Comparison of ENCODE assay signal across 22 mouse cellular contexts in genomic region chr16:18551604-18552003, GRCm38 (mm10). TPM values are rescaled to one million over a fixed set of nuclear protein-coding genes. Genes with fewer than 3 reads are reported as not detected.
DNase-seq lines count a peak whose midpoint lies in the region; ATAC-seq and TF ChIP-seq lines count a peak whose summit lies in the region.
"Had no signal": no experiment of that assay in that cellular context is flagged by ENCODE, and none has a peak within 500 bp of the region (broad histone marks: within the 10 kb centered on the region; RNA-seq: fewer than 3 reads in every experiment).

No protein-coding gene starts in this region.

- no peak overlapping the region for H3K9ac ChIP-seq in kidney, embryonic 14.5 days (ENCODE audit: low read depth, low read length)
- H3K9ac ChIP-seq in neural tube, embryonic 15.5 days (replicated peaks): no peak overlapping the region
- no peak overlapping the region for H3K9ac ChIP-seq in hindbrain, embryonic 14.5 days
- no peak overlapping the region for H3K9ac ChIP-seq in intestine, postnatal 0 days (ENCODE audit: low read depth, low read length)
- H3K9ac ChIP-seq: heart, embryonic 13.5 days; hindbrain, embryonic 15.5 days; limb, embryonic 15.5 days; liver, postnatal 0 days had no signal

- TF ChIP-seq CTCF in intestine, postnatal 0 days (IDR thresholded peaks at IDR 0.05; ENCODE audit: low read depth): no peak

- no peak overlapping the region for H3K4me2 ChIP-seq in kidney, embryonic 14.5 days (replicated peaks; ENCODE audit: low read depth, low read length)
- no peak overlapping the region for H3K4me2 ChIP-seq in neural tube, embryonic 15.5 days
- H3K4me2 ChIP-seq in hindbrain, embryonic 14.5 days (replicated peaks): no peak overlapping the region
- H3K4me2 ChIP-seq in intestine, postnatal 0 days (replicated peaks; ENCODE audit: low read depth): no peak overlapping the region
- H3K4me2 ChIP-seq: heart, embryonic 13.5 days; hindbrain, embryonic 15.5 days; limb, embryonic 15.5 days had no signal

- peaks cover 21% of the 10 kb centered on the region for H3K4me1 ChIP-seq in kidney, embryonic 14.5 days (ENCODE audit: control insufficient read depth, insufficient read depth, low read length)
- 0 out of 2 replicates have a peak, but pooled peaks cover 6% of the 10 kb centered on the region for H3K4me1 ChIP-seq in neural tube, embryonic 15.5 days
- 0 out of 2 replicates have a peak, but pooled peaks cover 3% of the 10 kb centered on the region for H3K4me1 ChIP-seq in hindbrain, embryonic 14.5 days (replicated peaks; ENCODE audit: control insufficient read depth, insufficient read depth, low read length)
- H3K4me1 ChIP-seq in intestine, postnatal 0 days (replicated peaks; ENCODE audit: control insufficient read depth, insufficient read depth, low read length): no peaks in the 10 kb centered on the region

- no peak overlapping the region for H3K4me3 ChIP-seq in kidney, embryonic 14.5 days (ENCODE audit: low read length)
- H3K4me3 ChIP-seq in neural tube, embryonic 15.5 days (replicated peaks): no peak overlapping the region
- H3K4me3 ChIP-seq in hindbrain, embryonic 14.5 days (replicated peaks; ENCODE audit: low read length): no peak overlapping the region
- H3K4me3 ChIP-seq in intestine, postnatal 0 days (ENCODE audit: low read depth, low read length): no peak overlapping the region
- H3K4me3 ChIP-seq: heart, embryonic 13.5 days; hindbrain, embryonic 15.5 days; layer of hippocampus, adult 2 months; left cerebral cortex, adult 2 months; limb, embryonic 15.5 days had no signal

- peak; percentile 40 for ATAC-seq in kidney, embryonic 14.5 days (ENCODE audit: low FRiP score, low TSS enrichment)
- no peak for ATAC-seq in neural tube, embryonic 15.5 days (ENCODE audit: low FRiP score)
- peak; percentile 22; the same call in 1 of the 2 replicates for ATAC-seq in hindbrain, embryonic 14.5 days (ENCODE audit: low FRiP score)
- no peak for ATAC-seq in intestine, postnatal 0 days
- ATAC-seq: CD4-positive, CD25-positive, alpha-beta regulatory T cell, adult 4 months; forebrain, embryonic 16.5 days; liver, postnatal 0 days had no signal

- no peaks in the 10 kb centered on the region for H3K36me3 ChIP-seq in kidney, embryonic 14.5 days (ENCODE audit: control insufficient read depth, insufficient read depth, low read length)
- H3K36me3 ChIP-seq in neural tube, embryonic 15.5 days: no peaks in the 10 kb centered on the region
- no peaks in the 10 kb centered on the region for H3K36me3 ChIP-seq in hindbrain, embryonic 14.5 days (replicated peaks; ENCODE audit: control insufficient read depth, insufficient read depth)
- H3K36me3 ChIP-seq in intestine, postnatal 0 days (ENCODE audit: control insufficient read depth, insufficient read depth): no peaks in the 10 kb centered on the region
- H3K36me3 ChIP-seq: heart, embryonic 13.5 days; hindbrain, embryonic 15.5 days; limb, embryonic 15.5 days had no signal

- no peak for DNase-seq in kidney, adult 18-20 months
- DNase-seq in neural tube, embryonic 10.5 days (ENCODE audit: extremely low spot score, low spot score): peak; percentile 77
- DNase-seq in hindbrain, embryonic 14.5 days (ENCODE audit: low spot score): no peak
- no peak for DNase-seq in frontal cortex, postnatal 10 days (ENCODE audit: low spot score in 2 of 2)
- DNase-seq: adrenal gland, adult 8-10 months; cerebellum, adult 11-12 months; gastrocnemius, postnatal 10 days; liver, postnatal 0 days; lung, postnatal 4 days; midbrain, embryonic 14.5 days; right cerebral cortex, postnatal 4 days; thymus, adult 18-20 months had no signal

- H3K27me3 ChIP-seq in kidney, embryonic 14.5 days (ENCODE audit: control insufficient read depth, insufficient read depth, low read length): no peaks in the 10 kb centered on the region; the same call in 1 of the 2 replicates
- no peaks in the 10 kb centered on the region for H3K27me3 ChIP-seq in neural tube, embryonic 15.5 days (replicated peaks)
- H3K27me3 ChIP-seq in hindbrain, embryonic 14.5 days (ENCODE audit: control insufficient read depth, insufficient read depth, low read length): 0 out of 2 replicates have a peak, but pooled peaks cover 3% of the 10 kb centered on the region
- H3K27me3 ChIP-seq in intestine, postnatal 0 days (replicated peaks; ENCODE audit: control insufficient read depth, insufficient read depth, low read length): no peaks in the 10 kb centered on the region
- H3K27me3 ChIP-seq: hindbrain, embryonic 15.5 days; limb, embryonic 15.5 days had no signal

- WGBS in kidney, embryonic 14.5 days: 10% methylated on average over 9 of the region's 9 CpGs
- 19% methylated on average over 9 of the region's 9 CpGs for WGBS in neural tube, embryonic 15.5 days
- 20% methylated on average over 9 of the region's 9 CpGs for WGBS in hindbrain, embryonic 14.5 days
- WGBS in intestine, postnatal 0 days: 37% methylated on average over 9 of the region's 9 CpGs

- H3K27ac ChIP-seq in kidney, embryonic 14.5 days (ENCODE audit: low read depth, low read length): no peak overlapping the region
- no peak overlapping the region for H3K27ac ChIP-seq in neural tube, embryonic 15.5 days (replicated peaks)
- no peak overlapping the region for H3K27ac ChIP-seq in hindbrain, embryonic 14.5 days
- no peak overlapping the region for H3K27ac ChIP-seq in intestine, postnatal 0 days (ENCODE audit: low read depth, low read length)
- H3K27ac ChIP-seq: heart, embryonic 13.5 days; hindbrain, embryonic 15.5 days; layer of hippocampus, adult 2 months; left cerebral cortex, adult 2 months; limb, embryonic 15.5 days had no signal

- H3K9me3 ChIP-seq in kidney, embryonic 14.5 days (ENCODE audit: control insufficient read depth, low read length): no peaks in the 10 kb centered on the region
- H3K9me3 ChIP-seq in neural tube, embryonic 15.5 days (replicated peaks): no peaks in the 10 kb centered on the region
- no peaks in the 10 kb centered on the region for H3K9me3 ChIP-seq in hindbrain, embryonic 14.5 days (ENCODE audit: control insufficient read depth, low read length)
- H3K9me3 ChIP-seq in intestine, postnatal 0 days (ENCODE audit: control insufficient read depth): no peaks in the 10 kb centered on the region
- H3K9me3 ChIP-seq: heart, embryonic 13.5 days; hindbrain, embryonic 15.5 days; limb, embryonic 15.5 days had no signal

RNA-seq across cellular contexts. Expression of gene Tbx1, which starts 38.9 kb away (rescaled TPM):
- 0.61 and 0.63 TPM in 2 replicates for polyA plus RNA-seq in kidney, embryonic 14.5 days (2014; fragmentation: Nextera tagmentation; extraction: Ambion mirVana)
- 1.2 and 1.9 TPM in 2 replicates for polyA plus RNA-seq in neural tube, embryonic 15.5 days (2015; fragmentation: Nextera tagmentation; extraction: Ambion mirVana)
- polyA plus RNA-seq in hindbrain, embryonic 14.5 days (2014; fragmentation: Nextera tagmentation; extraction: Ambion mirVana): 0.94 and 1.2 TPM in 2 replicates
- polyA plus RNA-seq in intestine, postnatal 0 days (2015; fragmentation: Nextera tagmentation; extraction: Ambion mirVana): 0.93 and 1.0 TPM in 2 replicates
- polyA plus RNA-seq: CD4-positive, CD25-positive, alpha-beta regulatory T cell, adult 4 months; liver, postnatal 0 days had no signal

RNA-seq across cellular contexts. Expression of gene Rtl10, which starts 52.9 kb away (rescaled TPM):
- polyA plus RNA-seq in kidney, embryonic 14.5 days (2014; fragmentation: Nextera tagmentation; extraction: Ambion mirVana): 1.9 and 3.0 TPM in 2 replicates
- polyA plus RNA-seq in neural tube, embryonic 15.5 days (2015; fragmentation: Nextera tagmentation; extraction: Ambion mirVana): 3.1 and 4.9 TPM in 2 replicates
- polyA plus RNA-seq in hindbrain, embryonic 14.5 days (2014; fragmentation: Nextera tagmentation; extraction: Ambion mirVana): 2.5 and 3.1 TPM in 2 replicates
- 1.4 and 1.8 TPM in 2 replicates for polyA plus RNA-seq in intestine, postnatal 0 days (2015; fragmentation: Nextera tagmentation; extraction: Ambion mirVana)

RNA-seq across cellular contexts. Expression of gene Gnb1l, which starts 53.1 kb away (rescaled TPM):
- polyA plus RNA-seq in kidney, embryonic 14.5 days (2014; fragmentation: Nextera tagmentation; extraction: Ambion mirVana): 16.3 and 18.0 TPM in 2 replicates
- 16.1 and 18.8 TPM in 2 replicates for polyA plus RNA-seq in neural tube, embryonic 15.5 days (2015; fragmentation: Nextera tagmentation; extraction: Ambion mirVana)
- 13.2 and 14.6 TPM in 2 replicates for polyA plus RNA-seq in hindbrain, embryonic 14.5 days (2014; fragmentation: Nextera tagmentation; extraction: Ambion mirVana)
- polyA plus RNA-seq in intestine, postnatal 0 days (2015; fragmentation: Nextera tagmentation; extraction: Ambion mirVana): 11.0 and 12.6 TPM in 2 replicates

Comparison
In these comparisons a context has a peak if more than half of its experiments do, and no peak if none do; other contexts are left out.
1. ATAC-seq: peak in kidney, embryonic 14.5 days (single experiment) and hindbrain, embryonic 14.5 days (single experiment); none in neural tube, embryonic 15.5 days (single experiment) and intestine, postnatal 0 days (single experiment).